Mouse (Mus musculus) 3134 (cell line): ENCODE measurements around the gene Man2c1.
A peak's percentile ranks its signal among the peaks of the same experiment; 100 is the strongest.

ENCODE experiments used
- DNase-seq: peaks from one replicate; pipeline ENCODE4 v3.0.0-alpha.2; 2011; ENCODE audit warnings: low spot score; ENCODE audit not compliant: insufficient read length; ENCODE audit errors: extremely low read depth

The Man2c1 gene

DNA sequence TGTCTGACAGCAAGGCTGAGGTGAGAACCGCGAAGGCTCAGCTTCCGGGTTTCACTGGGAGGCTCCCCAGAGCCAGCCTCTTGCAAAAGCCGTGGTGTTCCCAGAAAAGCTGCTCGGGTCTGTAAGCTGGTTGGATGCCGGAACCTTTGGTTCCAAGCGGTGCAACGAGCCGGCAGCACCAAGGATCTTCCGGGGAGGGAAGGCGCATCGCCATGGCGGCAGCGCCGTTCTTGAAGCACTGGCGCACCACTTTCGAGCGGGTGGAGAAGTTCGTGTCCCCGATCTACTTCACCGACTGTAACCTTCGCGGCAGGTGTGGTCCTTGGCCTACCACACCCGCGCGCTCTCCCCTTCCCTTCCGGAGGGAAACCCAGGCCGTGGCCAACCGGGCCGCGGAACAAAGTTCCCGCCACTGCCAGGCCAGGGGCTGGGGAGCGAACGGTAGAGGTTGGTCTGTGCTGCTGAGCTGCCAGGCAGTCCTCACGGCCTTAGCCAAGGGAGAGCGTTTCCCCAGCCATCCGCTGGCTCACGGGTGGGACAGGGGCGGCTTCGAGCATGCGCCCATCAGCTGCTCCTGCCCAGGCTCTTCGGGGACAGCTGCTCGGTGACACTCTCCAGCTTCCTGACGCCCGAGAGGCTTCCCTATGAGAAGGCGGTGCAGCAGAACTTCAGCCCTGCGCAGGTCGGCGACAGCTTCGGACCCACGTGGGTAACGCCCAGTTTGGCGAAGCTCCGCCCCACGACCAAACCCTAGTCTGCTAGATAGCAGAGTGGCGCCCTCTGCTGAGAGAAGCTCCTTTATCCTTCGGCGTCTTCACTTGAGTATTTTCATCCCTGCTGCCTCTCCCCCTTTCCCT lies at the start of gene Man2c1:
Gene Man2c1 (plus strand): TSS at position 114 of the 857 bp plus-strand sequence.
- DNase-seq: peak; percentile 95

DNA sequence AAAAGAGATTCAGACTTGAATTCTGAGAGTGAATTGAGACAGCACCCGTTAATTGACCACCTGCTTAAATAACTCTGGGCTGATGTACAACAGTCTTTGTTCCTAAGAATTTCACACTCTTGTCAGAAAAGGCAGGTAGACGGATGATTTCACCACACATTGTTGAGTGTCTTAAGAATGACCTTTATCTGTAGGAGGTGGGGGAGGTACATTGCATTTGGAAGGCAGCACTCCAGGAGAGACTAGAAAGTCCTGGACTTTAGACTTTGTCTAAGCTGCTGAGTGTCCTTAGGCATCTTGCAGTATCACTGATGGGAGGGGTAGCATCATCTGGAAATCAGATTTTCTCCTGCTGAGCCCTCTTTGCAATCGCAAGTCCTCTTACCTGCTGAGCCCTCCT lies 48.3 kb upstream of the Man2c1 start:
- DNase-seq: no peak

DNA sequence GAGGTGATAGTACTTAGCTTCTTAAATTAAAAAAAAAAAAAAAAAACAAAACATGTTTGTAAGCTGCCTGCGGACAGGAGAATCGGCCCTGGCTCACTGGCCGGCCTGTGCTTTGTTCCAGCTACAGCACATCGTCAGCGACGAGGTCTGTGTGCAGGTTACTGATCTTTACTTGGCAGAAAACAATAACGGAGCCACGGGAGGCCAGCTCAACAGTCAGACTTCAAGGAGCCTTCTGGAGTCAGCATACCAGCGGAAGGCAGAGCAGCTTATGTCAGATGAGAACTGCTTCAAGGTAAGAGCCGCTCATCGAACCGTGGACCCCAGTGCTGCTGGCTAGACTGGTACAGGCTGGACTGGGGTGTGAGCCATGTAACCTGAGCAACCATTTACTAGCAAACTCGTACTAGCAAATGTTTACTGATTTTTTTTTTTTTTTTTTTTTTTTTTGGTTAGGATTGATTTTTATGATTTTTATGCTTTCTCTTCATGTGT lies 13.2 kb upstream of the Man2c1 start:
- no peak for DNase-seq

DNA sequence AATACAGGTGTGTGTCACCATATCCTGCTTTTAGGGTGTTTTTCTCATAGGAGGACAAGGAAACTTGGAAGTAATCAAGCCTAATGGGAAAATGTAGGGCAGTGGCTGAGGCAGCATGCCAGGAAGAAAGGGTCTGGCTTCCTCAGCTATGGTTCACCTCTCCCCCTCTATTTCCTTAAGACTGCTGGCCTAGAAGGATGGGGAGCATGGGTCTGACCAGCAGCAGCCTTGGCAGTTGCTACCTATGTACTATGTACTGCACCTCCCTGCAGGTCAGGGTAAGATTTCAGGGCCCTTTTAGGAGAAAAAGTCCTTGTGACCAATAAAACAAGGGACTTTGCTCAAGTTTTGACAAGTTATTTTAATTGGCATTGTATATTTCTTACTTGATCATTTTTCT lies 849 bp upstream of the Man2c1 start:
- no peak for DNase-seq

DNA sequence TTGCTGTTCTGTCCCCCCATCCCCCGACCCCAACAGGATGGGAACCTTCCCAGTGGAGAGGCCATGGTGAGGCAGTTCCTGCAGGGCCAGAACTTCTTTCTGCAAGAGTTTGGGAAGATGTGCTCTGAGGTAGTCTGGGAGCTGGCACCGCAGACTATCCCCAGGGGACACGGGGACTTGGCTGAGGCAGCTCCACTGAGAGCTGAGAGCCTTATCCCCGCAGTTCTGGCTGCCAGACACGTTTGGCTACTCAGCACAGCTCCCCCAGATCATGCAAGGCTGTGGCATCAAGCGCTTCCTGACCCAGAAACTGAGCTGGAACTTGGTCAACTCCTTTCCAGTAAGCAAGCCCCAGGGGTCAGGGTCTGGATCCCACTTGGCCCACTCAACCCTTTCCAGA lies 6.8 kb downstream of the Man2c1 start:
- no peak for DNase-seq

DNA sequence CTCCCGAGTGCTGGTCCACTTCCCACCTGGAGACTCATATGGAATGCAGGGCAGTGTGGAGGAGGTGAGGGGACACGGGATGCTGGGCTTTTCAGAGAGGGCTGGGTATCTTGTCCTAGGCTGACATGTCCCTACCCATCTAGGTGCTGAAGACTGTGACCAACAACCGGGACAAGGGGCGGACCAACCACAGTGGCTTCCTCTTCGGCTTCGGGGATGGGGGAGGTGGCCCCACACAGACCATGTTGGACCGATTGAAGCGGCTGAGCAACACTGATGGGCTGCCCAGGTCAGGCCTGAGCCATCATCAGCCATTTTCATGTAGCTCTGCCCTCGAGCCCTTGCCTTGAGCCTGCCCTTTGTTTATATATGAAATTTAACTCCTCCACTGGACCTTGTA lies 7.3 kb downstream of the Man2c1 start:
- DNase-seq: no peak

DNA sequence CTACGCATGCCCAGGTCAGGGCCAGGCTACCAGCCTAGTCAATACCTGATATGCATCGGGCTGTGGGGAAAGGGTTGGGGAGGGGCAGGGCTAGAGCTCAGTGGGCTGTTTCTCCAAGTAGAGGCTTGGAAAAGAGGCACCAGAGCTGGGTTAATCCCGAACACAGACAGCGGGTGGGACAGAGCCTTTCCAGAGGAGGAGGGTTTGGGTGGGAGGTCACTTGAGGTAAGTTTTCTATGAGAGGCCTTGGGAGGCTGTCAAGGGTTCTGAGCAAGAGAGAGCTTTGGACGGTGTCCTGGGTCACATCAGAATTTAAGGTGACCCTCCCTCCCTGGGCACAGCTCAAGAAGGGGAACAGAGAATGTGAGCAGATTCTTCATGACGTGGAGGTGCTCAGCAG lies 8.0 kb downstream of the Man2c1 start:
- no peak for DNase-seq

DNA sequence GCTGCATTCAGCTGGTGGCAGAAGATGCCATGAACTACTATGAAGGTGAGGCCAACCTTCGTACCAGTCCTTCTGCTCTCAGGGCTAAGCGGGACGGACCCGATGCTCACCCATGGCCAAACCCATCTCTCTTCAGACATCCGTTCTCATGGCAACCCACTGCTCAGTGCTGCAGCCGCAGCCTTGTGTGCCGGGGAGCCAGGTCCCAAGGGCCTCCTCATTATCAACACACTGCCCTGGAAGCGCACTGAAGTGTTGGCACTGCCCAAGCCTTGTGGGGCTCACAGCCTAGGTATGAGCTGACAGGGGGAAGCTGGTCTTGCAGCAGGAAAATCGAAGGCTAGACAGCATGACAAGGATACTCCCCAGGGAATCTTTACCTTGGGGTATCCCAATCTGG lies 8.6 kb downstream of the Man2c1 start:
- DNase-seq: no peak

DNA sequence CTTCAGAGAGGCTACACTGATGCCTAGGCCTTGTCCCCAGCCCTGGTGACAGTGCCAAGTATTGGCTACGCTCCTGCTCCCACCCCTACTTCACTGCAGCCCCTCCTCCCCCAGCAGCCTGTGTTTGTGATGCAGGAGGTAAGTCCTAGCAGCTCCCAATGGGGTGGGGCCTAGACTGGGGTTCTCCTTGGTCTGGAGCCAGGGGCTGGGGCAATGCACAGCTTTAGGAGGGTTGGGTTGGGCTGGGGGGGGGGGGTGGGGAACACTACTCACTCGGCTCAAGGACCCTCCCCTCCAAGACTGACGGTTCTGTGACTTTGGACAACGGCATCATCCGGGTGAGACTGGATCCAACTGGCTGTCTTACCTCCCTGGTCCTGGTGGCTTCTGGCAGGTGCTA lies 9.1 kb downstream of the Man2c1 start:
- no peak for DNase-seq

DNA sequence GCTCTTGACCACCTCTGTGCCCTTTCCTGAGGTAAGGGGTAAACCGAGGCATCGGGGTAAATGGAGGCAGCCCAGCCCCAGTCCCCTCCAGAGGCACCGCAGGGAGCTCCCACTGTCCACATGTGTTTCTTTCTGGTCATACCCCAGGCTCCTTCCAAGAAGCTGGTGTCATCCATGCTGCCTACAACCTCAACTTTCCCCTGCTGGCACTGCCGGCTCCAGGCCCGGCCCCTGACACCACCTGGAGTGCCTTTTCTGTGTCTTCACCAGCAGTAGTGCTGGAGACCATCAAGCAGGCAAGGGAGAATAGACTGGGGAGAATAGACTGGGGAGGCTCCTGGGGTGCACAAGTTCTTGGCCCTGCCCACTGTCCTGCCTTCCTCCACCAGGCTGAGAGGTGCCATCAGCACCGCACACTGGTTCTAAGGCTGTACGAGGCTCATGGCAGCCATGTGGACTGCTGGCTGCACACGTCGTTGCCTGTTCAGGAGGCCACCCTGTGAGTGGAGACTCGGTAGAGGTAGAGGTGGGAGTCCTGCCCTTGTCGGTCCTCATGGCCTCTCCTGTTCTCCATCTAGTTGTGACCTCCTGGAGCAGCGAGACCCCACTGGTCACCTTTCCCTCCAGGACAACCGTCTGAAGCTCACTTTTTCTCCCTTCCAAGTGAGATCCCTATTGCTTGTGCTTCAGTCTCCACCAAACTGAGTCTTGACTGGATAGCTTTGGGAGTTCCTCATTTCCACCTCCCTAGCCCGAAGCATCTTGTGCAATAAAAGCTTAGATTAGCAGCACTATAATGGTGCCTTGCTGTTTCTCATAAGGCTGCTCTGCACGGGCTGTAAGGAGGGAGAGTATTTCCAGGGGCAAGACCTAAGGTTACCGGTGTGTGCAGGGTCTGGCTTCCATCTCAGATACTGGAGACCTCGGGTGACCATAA lies 11.2 kb downstream of the Man2c1 start:
- no peak for DNase-seq

DNA sequence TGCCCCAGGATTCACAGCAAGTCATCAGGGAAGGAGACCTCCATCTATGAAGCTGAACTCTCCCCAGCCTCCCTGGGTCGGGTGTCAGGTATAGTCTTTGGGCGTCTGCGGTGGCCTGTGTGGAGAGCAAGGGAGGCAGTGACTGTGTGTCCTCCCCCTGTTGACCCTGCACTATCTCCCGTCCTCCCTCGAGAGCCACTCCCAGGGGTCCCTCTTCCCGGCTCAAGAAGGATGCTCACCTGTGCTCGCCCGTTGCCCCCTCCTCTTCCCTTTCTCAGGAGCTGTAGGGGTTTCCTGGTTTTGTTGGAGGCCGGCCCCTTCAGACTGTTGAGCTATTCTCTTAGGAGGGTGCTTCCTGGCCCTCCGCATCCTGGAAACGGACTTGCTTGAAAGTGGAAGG lies 12.7 kb downstream of the Man2c1 start:
- DNase-seq: no peak

DNA sequence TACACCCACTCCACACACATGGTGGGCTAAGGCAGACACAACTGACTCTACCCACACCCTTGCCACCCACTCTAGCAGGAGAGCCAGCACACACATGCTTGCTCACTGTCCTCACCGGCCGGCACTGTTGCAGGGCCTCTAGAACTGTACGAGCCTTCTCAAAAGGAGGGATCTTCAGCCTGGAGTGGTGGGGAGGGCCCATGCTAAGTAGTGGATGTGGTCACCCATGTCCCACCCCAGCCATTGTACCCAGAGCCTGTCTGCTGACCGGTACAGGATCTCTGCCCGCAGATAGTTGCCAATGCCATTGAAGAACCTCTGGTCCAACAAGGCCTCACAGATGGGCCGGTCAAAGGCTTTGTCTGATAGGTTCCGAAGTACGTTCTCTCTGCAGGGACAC lies 14.3 kb downstream of the Man2c1 start:
- no peak for DNase-seq

DNA sequence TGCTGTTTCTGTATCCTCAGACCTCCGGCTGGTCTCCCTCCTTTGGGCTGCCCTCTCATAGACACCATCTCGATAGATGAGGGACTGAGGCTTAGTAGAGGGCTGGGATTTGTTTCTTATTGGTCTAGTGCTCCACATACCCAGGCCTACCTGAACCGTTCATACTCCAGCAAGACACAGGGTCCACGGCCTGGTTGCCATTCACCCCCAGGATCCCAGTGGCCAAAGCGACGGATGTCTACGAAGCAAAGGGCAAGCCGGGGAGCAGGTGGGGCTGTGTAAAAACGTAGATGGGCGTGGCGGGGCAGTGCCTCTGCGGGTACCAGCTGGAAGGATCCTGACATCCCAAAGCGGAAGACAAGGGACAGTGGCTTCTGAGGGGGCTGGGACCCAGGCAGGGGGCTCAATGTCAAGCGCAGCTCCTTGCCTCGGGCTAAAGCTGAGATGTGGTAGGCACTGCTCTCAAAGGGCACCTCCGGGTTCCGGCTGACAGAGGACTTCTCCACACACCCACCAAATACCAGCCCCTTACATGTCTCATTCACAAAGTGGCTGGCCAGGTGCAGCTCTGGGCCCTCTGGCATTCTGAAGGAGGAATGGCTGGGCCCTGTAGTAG lies 16.1 kb downstream of the Man2c1 start:
- DNase-seq: no peak

DNA sequence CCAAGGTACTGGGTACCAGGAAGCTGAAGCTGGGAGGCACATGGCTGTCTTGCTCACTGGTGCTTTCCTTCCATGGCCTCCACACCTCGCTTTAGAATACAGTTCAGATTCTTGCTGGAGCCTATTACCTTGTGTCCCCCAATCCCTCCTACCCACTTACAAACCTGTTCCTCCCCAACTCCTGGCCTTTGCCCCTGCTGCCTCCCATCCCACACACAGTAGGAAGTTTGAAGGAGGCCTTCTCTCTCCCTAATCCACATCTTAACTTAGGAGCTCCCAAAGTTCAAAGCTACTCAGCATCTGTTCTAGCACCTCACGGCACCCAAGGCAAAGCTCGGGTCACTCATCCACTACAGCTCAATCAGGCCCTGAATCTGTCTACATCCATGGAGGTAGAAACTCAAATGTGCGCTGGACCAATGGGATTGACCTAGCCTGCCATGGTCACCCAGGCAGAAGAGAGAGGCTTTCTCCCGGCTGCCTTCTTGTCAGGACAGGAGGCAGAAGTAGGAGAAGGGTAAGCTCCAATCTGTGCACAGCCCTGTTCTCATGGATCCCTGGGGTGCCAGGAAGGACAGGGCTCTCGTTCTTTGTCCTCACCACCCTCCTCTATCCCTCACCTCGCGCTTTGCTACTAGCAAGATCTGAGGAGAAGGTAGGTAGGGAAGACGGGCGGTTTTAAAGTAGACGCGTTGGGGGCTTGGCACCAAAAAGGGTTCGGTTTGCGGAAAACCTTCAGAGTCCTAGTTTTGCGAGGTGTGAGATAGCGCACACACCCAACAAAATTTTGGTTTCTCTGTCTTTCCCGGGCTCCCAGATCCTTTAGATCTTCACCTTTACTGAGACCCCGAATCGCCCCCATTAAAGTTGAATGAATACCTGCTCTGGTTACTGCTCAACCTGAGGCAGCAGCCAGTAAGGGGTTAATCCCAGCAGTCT lies 17.0 kb downstream of the Man2c1 start:
- no peak for DNase-seq

DNA sequence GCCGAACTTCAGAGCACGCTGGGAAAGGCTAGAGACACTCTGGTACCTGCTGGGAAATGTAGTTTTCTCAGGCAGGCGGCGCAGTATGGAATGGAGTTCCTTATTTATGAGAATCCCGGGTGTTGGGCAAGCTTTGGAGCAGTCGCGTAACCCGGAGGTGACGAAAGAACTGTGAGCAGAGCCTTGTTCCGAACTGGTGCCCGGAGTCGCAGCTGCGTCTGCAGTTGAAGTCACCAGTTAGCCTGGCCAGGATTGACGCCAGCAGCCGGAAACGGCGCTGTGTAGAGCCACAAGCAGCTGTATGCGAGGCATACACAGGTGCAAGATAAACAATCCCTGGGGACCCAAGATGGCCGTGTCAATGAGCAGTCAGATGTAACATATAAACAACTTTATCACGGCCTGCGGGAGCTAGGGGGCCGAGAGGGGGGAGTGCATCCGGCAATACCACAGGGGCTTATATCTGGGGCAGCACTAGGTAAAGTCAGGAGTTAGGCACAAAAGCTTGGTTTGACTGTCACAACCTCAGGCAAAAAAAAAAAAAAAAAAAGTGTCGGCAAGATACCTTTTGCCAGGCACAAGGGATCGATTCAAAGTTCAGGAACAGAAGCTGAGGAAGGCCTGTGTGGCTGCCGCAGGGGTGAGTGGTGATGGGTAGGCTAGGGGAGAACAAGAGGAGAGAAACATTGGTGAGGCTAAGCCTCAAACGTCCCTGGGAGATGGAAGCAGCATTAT lies 17.8 kb downstream of the Man2c1 start, which contains the start of gene Neil1:
Gene Neil1 (minus strand): TSS at position 162 of the 735 bp plus-strand sequence.
- peak; percentile 83 for DNase-seq

DNA sequence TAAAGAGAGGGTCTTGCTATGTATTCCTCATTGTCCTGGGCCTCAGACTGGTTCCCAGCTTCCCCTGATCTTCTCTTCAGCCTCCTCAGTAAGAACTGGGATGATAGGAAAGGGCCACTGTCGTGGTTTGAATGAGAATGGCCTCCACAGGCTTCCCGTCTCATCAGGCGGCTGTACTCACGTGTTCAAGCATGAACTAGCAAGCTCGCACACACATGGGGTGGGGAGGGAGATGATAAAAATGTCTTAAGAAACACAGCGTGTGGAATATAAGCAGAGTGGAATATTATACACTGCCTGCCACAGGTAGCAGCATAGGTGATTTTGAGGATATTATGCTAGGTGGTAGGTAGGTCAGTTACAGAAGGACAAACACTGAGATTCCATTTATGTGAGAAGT lies 18.5 kb downstream of the Man2c1 start:
- DNase-seq: no peak

DNA sequence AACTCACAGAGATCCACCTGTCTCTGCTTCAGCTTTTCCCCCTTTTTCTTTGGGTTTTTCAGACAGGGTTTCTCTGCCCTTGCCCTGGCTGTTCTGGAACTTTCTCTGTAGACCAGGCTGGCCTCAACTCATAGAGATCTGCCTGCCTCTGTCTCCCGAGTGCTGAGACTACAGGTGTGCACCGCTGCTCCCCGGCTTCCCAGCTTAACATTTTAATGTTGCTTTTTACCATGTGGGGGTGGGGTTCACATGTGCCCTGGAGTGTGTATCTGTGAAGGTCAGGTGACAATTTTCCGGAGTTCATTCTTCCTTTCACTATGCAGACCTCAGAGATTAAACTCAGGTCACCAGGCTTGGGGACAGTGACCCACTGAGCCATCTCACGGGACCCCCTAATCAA lies 19.7 kb downstream of the Man2c1 start:
- no peak for DNase-seq

DNA sequence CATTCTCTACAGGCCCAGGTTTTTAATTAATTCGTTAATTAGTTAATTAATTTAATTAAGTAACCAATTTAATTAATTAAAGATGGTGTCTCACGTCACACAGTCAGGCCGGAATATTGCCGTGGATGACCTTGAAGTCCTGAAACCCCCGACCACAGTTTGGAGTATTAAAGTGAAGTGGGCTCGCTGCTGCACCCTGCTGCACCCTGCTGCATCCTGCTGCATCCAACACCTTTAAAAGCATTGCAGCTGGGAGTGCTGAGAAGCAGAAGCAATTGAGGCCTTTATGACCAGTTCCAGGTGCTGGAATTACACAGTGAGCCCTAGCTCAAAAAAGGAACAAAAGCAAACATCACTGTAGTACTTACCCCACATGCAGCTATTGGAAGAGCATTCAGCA lies 21.8 kb downstream of the Man2c1 start:
- DNase-seq: no peak

DNA sequence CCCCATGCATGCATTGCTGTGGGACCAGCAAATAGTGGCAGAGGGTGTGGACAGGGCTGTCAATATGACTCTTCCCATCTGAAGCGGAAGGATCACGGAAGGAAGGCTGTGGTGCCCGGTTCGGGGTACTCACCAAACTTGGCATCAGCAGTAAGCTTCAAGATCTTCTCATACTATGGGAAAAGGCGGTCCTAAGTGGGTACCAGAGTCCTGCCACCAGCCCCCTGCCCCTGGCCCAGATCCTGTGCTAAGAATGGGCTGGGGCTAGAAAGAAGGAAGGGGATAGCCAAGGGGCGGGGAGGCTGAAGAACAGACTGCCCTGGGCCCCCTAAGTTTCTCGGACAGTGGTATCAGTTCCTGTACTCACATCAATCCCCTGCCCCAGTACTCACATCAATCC lies 25.9 kb downstream of the Man2c1 start:
- no peak for DNase-seq
